Mouse (Mus musculus) thymus, adult 18-20 months (tissue): ENCODE data around the gene Rab11b.

Source experiments
- DNase-seq, 2 experiments: peaks; one replicate each; pipeline ENCODE4 v3.0.0; 2022; ENCODE audit warnings: mixed read lengths in 2 of 2

The Rab11b gene

DNA sequence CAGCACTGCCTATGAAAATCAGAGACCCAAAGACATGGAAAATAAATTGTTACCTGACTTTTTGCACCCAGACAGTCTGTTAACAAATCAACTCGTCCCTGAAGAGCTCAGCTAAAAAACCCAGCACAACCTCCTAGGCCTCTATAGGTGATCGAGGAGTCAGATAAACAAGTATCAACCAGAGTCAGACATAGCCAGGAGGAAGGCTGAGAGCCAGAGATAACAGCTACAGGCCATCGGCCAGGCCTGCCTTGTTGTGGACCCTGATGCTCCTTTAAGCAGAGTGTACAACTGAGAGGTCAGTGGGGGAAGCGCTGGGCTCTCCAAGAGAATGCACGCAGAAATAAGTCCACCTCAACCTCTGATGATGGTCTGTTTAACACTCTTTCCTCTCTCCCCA, 47.1 kb downstream of the Rab11b start:
- no peak for DNase-seq

DNA sequence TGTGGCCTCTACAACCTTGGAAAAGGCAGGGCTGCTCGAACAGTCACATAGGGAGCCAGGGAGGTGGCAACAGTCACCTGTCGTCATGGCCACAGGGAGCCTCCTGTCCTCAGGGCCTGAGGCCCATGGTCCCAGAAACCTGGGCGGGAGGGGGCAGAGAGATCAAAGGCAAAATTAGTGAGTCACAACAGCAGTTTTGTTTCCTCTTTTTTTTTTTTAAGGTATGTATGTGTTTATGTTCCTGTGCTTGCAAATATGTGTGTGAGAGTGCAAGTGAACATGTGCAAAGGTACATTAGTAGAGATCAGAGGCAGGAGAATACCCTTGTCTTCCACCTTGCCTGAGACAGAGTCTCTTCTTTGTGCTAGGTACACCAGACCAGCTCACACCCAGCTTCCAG, 50.5 kb downstream of the Rab11b start:
- no peak for DNase-seq

DNA sequence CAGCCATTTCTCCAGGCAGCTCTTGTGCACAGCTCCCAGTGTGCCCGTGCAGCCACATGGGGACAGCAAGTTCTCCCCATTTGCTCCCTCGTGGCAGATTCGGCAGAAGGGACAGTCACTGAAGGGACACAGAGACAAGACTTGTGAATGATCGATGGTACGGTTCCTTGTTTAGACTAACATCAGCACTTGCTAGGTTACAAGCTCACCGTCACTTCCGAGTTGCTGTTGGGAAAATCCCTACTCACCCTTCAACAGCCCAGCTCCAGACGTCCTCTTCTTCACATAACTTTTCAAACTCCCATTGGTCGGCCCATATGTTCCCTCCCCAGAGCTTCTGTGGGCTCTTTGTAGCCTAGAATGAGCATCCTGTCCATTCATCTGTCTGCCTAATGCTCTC, 57.2 kb downstream of the Rab11b start:
- DNase-seq: no peak

DNA sequence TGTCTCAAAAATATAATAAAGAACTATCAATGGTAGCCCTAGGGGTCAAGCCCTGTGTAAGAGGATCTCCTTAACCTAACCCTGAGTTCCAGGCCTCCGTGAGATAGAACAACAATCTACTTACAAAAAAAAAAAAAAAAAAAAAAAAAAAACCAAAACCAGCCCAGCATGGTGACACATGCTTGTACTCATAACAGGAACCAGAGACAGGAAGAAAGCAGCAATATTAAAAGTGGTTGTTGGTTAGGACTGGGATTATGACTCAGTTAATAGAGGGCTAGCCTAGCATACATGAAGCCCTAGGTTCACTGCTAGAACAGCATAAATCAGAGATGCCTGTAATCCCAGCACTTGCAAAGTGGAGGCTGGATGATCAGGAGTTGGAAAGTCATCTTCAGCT, 58.2 kb downstream of the Rab11b start:
- DNase-seq: no peak

DNA sequence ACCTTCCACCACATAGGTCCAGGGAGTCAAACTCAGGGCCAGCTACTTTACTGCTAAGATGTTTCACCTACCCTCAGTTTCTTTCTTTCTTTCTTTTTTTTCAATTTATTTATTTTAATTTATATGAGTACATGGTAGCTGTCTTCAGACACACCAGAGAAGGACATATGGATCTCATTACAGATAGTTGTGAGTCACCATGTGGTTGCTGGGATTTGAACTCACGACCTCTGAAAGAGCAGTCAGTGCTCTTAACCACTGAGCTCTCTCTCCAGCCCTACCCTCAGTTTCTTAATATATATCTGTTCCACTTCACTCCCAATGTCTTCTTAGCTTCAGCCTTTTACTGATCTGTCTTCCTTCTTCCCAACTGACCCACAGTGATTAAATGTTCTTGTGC, 64.9 kb downstream of the Rab11b start:
- no peak for DNase-seq
